Mouse (Mus musculus) kidney, postnatal 25 days (tissue): ENCODE measurements around the gene Ypel2.
A peak's percentile ranks its signal among the peaks of the same experiment; 100 is the strongest.

Experiments
- DNase-seq, 2 experiments: peaks; one replicate each; pipeline ENCODE4 v3.0.0; 2021; ENCODE audit warnings: mixed read lengths in 2 of 2

Ypel2 gene

DNA sequence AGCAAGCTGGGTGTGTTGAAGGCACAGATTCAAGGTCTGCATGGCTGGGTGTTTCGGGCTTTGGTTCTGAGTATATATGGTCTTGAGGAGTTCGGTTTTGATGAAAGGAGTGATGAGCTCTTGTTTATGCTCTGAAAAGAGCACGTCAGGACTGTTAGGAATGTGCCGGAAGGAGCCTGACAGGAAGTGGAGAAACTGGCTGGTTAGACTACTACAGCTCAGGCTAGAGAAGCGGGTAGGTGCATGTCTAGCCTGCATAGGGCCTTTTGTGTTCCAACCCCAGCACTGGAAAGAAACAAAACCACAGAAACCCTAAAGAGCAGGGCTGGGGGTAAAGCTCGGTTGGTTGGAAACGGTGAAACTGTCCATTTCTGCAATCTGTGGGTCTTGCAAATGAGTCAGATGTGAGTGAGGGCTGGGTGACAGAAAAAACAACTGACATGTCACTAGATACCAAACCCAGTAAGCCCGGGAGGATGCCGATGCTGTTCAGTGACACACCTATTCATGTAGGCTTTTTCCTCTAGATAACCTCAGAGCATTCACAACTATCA, 68.3 kb downstream of the Ypel2 start:
- no peak for DNase-seq

DNA sequence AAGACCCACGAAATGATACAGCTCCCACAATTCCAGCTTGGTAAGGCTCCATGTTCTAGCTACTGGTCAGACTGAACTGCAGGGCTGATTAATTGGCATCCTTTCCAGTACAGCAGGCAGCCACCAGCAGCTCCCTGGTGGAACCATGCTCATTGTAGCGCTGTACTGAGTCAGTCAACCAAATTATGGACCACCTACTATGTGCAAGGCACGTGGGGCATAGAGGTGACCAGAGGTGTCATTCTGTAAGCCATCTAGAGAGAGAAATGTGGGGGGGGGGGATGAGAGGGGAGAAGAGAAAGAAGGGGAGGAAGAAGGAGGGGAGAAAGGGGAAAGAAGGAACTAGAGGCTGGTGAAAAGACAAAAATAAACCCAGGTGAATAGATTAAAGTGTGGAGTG, 68.9 kb downstream of the Ypel2 start:
- DNase-seq: no peak

DNA sequence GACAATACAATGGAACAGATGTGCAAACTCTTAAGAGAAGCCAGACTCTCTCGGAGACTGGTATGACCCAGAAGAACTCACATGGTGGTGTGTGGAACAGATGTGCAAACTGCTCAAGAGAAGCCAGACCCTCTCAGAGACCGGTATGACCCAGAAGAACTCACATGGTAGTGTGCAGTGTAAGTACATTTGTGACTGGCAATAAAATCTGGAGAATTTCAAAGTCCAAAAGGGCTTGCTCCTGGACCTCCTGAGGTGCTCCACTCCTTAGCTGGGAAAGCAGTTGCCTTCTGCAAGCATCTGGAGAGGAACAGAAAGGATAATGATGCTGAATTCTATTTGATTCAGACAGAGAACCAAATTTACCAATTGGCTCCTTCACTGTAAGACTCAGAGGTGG, 69.9 kb downstream of the Ypel2 start:
- no peak for DNase-seq

DNA sequence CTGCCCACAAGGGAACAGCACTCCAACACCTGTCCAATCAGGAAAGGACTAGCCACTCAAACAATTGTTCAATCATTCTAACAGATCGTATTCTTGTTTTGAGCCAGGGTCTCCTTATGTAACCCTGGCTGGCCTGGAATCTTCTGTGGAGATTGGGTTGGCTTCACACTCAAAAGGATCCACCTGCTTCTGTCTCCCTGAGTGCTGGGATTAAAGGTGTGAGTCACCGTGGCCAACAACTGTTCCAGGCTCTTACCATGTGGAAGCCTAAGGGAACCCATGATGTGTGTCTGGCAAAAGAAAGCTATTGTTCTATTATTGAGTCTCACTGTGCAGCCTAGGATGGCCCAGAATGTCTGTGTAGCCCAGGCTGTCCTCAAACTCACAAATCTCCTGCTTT, 71.5 kb downstream of the Ypel2 start:
- no peak for DNase-seq

DNA sequence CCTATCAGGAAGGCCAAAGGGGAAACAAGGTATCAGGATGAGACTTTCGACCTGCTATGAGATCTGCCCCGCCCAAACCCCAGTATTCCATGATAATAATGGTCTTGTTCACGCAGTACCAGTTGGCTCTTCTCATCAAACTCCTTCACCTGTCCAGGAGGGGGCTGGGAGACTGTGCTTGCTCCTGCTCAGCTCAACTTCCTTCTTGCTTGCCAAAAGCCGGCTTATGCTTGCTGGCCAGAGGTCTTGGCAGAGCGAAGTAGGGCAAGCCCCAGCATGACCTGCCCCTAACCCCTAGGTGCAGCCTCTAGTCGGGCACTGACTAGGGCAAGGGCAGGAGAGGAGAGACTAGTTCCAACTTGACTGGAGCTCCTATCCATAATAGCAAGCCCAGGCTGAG, 72.2 kb downstream of the Ypel2 start:
- peak in 1 of 2 experiments; percentile 47 for DNase-seq

DNA sequence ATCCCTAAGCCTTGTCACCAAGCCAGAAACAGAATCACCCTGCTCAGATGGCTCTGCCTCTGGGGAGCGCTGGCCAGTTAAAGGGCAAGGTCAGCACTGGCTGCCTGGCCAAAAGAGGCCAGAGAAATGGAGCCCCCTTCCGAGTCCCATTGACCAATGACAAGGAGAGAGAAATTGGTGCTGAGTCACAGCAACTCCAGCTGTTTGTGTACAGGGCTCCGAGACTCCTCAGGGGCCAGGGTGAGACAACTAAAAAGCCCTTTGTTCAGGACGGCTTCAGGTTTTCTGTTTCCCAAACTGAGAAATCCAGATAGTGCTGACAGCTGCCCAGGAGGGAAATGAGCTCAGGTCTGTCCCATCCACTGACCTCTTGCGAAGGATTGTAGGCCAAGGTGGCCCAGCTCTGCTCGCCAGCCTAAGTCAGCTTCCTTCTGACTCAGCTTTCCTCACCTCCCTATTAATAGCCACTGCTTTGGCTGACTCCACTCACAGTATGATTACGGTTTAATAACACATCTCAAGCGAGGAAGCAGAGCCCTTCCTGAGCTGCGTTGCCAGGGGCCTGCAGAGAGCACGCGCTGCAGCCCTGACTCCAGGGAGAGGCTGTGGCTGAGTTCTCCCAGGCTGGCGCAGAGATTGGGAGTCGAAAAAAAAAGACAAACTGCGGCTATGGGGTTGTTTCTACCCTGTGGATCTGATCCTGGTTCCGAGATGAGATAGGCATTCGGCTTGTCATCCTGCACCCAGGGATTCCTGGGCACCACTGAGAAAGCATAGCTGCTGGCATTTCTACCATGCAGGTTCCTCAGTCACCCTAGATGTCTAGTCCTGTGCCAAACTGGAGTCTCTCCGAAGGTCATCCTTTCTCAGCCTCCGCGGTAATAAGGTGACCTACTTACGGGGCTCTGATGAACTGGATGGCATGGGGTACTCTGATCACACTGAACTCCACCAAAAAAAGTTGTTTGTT, 73.1 kb downstream of the Ypel2 start:
- peak; percentile 19 to 59 for DNase-seq

DNA sequence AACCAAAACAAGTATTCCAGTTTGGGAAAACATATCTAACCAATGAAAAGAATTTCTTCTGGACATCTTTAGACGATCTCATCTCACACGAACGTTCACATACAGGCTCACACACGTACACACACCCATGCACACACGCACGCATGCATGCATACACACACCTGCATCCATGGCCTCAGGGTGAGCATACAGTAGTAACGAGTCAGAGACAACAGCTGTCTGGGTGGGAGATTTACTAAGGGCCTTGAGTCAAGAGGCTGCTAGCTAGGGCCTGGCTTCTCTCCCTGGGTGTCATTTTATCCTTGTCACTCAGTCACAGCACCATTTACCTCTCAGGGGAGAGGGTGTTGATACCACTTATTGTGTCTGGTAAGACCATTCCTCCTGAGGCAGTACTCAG, 74.0 kb downstream of the Ypel2 start:
- DNase-seq: no peak

DNA sequence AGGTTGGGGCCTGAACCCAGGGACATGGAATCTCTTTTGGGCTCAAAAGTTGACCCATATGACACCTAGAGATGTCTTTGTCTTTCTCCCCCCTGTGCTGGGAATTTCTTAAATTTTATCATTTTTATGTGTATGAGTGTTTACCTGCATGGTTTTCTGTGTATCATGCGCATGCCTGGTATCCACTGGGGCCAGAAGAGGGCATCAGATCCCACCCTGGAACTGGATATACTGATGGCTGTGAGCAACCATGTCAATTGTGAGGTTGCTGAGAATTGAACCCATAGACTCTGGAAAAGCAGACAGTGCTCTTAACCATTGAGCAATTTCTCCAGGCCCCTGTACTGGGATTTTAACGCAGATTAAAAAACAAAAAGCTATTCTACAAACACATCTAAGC, 76.0 kb downstream of the Ypel2 start:
- no peak for DNase-seq

DNA sequence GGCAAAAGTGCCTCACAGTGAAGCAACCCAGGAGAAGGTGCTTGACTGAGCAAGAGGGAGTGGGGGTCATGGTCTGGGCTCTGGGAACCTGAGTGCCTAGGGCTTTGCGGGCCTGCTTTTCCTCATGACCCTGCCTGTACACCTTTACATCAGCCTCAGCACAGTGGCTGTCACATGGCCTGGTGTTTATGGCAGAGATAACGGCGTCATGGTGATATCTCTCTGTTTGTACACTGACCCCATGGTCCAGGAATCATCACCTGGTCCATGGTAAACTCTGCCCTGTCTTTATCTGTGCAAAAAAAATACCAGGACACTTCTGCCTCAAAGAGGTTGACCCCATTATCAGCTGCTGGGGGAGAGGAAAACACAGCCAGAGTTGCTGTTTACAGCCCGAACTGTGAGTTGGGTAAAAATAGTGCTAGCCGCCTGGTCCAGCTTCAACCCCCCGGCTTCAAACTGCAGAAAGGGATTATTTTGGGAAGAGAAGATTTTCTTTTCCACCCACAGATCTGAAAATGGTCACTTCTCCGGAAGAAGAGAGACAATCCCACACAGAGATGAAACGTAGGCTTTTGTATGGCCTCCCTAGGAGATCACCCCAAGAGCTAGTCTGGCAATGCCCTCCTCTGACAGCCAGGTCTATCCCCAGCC, 76.8 kb downstream of the Ypel2 start:
- no peak for DNase-seq

DNA sequence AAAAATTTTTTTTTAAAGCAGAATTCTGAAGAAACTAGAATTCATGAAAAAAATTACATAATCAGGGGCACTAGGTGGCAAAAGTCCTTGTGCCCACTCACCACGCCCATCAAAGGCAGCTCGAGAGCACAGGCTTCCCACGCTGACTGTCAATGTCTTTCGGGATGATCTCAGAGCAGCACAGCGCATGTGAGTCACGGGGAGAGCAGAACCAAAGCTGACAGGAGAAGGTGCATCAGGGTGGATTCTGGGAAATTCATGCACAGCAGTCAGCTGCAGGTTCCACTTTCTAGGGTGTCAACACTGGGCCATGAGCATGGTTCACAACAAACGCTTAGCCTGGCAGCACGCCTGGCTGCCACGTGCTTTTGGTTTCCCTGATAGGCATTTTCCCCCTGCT, 79.2 kb downstream of the Ypel2 start:
- no peak for DNase-seq

DNA sequence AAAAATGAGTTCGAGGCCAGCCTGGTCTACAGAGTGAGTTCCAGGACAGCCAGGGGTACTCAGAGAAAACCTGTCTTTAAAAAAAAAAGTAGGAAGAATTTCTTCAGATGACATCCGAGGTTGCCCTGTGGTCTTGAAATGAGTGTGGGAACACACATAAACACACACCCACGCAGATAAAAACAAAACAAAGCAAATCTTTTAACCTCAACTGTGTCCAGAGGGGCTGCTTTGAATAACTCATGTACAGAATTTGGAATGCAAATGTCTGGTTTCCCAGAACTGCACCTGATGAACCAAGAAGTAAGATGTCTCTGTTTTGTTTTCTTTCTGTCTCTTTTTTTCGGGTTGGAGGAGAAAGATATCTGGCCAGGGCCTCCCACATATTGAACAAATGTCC, 83.3 kb downstream of the Ypel2 start:
- no peak for DNase-seq

DNA sequence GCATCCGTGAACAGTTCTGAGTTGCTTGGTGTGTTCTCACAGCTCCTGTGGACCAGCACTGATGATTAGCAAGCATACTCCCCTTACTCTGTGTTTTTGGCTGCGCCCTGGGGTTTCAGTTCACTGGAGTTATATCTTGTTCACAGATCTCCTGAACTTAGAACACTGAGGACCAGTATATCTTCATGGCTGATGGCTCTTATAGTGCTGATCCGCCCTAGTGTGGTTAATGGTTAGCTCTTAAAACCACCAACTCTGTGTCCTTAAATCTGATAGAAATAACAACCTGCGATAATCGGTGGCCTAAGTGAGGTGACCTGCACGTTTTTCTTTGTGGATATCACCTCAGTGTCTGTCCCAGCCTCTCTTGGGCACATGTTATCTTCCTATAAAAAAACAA, 84.5 kb downstream of the Ypel2 start:
- DNase-seq: no peak

DNA sequence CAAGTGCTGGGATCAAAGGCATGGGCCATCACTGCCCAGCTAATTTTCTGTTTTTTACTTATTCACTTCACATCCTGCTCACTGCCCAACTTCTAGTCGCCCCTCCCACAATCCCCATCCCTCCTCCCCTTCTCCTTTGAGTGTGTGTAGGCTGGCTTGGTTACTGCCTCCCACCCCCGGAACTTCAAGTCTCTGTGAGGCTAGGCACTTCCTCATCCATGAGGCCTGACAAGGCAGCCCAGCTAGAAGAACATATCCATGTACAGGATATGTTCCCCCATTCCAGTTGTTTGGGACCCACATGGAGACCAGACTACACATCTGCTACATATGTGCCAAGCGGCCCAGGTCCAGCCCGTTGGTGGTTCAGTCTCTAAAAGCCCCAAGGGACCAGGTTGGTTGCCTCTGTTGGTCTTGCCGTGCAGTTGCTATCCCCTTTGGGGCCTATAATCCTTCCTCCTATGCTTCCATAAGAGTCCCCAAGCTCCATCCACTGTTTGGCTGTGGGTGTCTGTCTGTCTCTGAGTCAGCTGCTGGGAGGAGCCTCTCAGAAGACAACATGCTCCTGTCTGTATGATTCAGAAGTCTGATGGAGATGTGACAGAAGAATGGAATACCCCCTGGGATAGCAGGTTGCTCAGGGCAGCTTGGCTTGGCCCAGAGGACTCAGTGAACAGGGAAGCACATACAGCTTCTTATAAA, 85.5 kb downstream of the Ypel2 start:
- DNase-seq: no peak

DNA sequence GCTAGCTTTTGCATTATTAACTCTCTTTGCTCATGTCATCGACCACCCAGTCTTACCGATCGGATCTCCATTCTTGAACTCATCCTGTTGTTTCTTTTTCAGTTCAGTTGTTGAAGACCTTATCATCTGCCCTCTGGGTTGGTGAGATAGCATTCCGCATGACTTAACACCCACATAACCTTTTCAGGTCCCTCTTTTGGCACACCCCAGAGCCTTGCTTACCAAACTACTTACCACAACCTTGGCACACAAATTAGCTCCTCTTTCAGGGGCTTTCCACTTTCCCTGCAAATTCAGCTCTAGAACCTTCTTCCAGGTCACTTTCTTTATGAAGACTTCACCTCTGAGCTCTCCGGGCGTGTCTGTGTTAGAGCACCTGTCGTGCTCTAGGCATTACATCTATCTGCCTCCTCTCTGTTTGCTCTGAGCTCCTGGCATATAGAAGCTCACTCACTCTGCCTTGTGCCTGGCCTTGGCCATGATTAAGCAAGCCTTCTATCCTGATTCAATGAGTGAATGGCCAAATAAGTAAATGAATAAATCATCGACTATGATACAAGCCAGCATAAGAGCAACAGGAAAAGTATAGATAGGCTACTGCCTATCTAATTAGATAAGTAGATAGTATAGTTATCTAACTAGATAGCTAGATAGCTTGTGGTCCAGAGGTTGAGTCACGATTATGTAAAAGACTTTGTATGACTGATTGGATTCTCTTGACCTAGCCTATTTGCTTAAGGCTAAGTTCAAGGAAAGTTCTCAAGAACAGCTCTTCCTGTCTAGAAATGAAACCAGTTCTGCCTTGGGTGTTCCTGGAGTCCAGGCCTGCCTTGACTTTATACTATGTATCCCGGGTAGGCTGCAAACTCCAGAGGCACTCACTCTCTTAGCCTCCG, 86.5 kb downstream of the Ypel2 start:
- DNase-seq: no peak

DNA sequence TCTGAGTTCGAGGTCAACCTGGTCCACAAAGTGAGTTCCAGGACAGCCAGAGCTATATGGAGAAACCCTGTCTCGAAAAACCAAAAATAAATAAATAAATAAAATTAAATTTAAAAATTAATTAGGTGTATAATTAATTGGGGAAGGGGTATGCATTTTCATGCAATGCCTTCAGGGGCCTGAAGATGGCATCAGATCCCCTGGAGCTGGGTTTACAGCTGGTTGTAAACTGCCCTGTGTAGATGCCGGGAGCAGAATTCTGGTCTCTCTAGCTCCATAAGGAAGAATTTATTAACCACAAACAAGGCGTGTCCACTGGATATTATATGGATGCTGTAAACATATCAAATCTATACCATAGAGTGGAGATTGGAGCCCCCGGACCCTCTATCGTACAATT, 87.2 kb downstream of the Ypel2 start:
- DNase-seq: no peak

DNA sequence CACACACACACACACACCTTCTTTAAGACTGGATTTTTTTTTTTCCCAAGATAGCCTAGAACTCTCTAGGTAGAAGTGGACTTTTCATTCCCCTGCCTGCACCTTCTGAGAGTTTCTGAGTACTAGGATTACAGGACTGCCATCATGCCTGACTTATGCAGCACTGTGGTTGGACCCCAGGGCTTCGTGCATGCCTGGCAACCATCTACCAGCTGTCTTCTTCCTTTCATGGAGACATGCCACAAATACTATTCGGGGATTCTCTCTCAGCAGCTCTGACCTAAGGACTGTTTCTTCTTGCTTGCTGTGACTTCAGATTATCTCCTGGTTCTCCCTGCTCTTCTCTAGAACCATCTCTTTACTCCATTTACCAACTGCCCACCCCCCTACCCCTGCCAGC, 88.2 kb downstream of the Ypel2 start:
- DNase-seq: no peak

DNA sequence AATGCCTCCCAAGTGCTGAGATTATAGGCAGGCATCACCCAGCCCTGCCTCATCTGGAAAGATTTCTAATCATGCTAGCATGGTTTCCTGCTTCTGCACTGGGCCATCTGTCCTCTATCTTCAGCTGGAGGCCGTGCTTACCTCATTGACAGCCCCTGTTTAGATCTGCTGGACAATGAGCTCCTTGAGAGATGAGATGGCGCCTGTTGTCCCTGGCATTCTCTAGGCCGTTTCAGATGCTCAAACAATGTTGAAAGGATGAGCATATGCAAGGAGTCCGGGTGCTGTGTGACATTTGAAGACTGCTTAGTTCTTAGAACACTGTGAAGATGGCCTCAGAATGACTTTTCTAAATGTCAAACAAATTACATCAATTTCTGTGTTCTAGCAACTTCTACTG, 88.8 kb downstream of the Ypel2 start:
- DNase-seq: no peak

DNA sequence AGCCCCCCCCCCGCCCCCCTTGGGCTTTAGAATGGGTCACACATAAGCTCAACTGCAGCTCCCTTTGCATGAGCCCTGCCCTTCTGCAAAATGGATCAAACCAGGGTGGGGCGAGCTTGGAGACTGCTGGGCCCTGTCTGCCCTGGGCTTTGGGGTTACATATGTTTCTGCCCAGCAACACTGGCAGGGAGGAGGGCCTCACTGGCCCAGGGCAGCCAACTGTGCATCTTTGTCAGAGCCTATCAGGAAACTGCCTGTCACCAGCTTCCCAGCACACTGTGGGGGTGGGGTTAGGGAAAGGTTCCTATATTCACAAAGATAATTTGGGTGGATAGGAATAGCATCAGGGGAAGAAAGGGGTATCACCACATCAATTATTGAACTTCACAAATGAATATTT, 95.1 kb downstream of the Ypel2 start:
- DNase-seq: no peak

DNA sequence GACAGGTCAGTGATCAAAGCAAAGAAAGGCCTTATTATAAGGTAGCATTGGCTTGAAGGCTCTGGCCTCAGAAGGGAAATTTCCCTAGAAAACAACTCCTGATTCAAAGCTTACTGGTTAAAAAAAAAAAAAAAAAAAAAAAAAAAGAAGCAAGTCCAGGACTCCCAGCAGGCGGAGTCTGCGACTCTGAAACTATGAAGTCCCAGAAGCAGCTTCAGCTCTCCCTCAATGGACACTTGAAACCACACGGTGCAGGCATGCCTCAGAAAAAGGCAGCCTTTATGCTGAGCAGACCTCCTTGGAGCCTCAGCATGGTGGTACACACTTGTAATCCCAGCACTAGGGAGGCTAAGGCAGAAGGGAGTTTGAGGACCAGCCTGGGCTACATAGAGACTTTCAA, 97.9 kb downstream of the Ypel2 start:
- no peak for DNase-seq

DNA sequence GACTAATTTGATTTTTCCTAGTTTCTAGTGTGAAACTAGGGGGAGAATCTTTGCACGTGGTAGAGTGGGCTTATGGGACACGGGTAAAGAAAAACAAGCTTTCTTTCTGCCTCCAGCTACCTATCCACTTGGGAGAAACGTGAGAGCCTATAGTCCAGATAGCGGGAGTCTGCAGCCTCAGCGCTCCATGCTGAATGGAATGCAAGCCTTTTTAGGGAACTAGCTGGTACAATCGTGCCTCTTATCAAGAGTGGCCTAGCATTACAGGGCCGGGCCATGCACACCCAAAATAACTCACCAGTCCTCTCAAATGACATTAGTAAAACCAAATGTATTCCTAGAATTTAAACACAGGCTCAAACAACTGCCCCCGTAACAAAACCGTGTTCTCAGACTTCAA, 98.4 kb downstream of the Ypel2 start:
- no peak for DNase-seq

DNA sequence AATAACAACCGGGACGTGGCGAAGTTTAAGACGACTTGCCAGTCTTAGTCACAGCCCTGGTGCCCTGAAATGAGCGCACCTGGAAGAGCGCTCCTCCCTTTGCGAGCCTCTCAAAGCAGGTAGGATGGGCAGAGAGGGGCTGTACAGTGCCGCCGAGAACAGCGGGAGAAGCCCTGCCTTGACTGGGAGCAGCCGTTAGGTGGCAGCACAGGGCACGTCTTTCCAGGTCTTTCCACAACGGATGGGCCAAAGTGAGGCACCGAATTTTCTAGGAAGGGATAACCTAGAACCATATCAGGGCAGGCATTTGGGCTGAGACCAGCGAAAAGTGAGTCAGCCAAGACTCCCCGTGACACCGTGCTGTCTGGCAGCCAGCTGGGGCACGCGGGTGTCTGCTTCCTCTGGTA, 99.3 kb downstream of the Ypel2 start:
- DNase-seq: peak; percentile 80 to 84

DNA sequence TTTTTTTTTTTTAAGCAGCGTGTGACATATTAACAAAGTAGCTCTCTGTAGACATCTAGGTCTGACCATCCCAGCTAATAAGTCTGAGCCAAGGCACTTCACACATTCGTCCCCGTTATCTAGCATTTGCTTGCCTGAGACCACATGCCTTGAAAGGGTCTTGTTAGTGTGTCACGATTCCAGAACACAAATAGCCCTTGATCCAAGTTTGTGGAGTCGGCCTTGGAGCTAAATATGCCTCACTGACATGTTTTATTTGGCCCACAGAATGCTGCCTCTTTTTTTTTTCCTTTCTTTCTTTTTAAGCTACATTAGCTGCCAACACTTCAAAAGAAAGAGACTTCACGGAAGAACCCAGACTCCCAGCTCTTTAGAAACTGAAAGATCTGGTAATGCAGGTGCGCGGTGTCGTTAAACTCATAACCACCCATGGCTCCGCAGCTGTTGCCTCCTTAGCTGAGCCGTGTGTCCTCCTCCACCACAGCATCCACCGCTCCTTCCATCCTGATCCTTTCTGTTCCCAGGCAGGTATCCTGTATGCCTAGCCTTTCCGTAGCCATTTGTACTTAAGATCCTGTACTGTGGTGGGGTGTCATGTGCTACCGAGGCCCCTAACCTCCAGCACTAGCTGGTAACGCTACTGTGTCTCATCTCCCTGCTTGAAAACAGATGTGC, 100.4 kb downstream of the Ypel2 start:
- DNase-seq: no peak
